Mouse (Mus musculus) kidney, embryonic 16.5 days (tissue): ENCODE measurements around the gene Dcaf6. TPM values are rescaled to one million over a fixed set of nuclear protein-coding genes. Genes with fewer than 3 reads are reported as not detected.
"Not testable (repeated sequence)": the region's sequence is repeated elsewhere in the genome, so short reads cannot be mapped to it uniquely, and the experiment has no call there.

Experiments
- ATAC-seq: fragments of 200-750 bp; cut with Nextera tagmentation; 2 replicates; pipeline ENCODE4 v1.8.0; 2017; ENCODE audit warnings: moderate TSS enrichment; ENCODE audit not compliant: low FRiP score, low TSS enrichment
- H3K27ac ChIP-seq: fragments of 300-500 bp; sonication (generic); 2 replicates; pipeline ENCODE4 v1.5.1; 2014; ENCODE audit warnings: low read length
- H3K27me3 ChIP-seq: fragments of 300-500 bp; sonication (generic); 2 replicates; pipeline ENCODE4 v1.6.1; 2014; ENCODE audit warnings: low read length, control low read depth, mixed read lengths; ENCODE audit not compliant: insufficient read depth
- H3K36me3 ChIP-seq: fragments of 300-500 bp; sonication (generic); 2 replicates; pipeline ENCODE4 v1.6.1; 2014; ENCODE audit warnings: low read length, control low read depth, mixed read lengths; ENCODE audit not compliant: insufficient read depth
- H3K4me1 ChIP-seq: fragments of 300-500 bp; sonication (generic); 2 replicates; pipeline ENCODE4 v1.6.1; 2014; ENCODE audit warnings: low read length, control low read depth, mixed read lengths; ENCODE audit not compliant: insufficient read depth
- H3K4me2 ChIP-seq: fragments of 300-500 bp; sonication (generic); replicated peaks from 2 replicates; pipeline ENCODE4 v1.6.1; 2014; ENCODE audit warnings: low read depth, low read length
- H3K4me3 ChIP-seq: fragments of 300-500 bp; sonication (generic); 2 replicates; pipeline ENCODE4 v1.5.1; 2014; ENCODE audit warnings: mild to moderate bottlenecking, low read length
- H3K9ac ChIP-seq: fragments of 300-500 bp; sonication (generic); replicated peaks from 2 replicates; pipeline ENCODE4 v1.6.1; 2014; ENCODE audit warnings: low read length
- H3K9me3 ChIP-seq: fragments of 300-500 bp; sonication (generic); 2 replicates; pipeline ENCODE4 v1.6.1; 2016; ENCODE audit warnings: low read length, control low read depth
- WGBS: fragments of 180-500 bp; shearing (Covaris S2); extraction: QIAGEN DNeasy Blood & Tissue Kit; methylation state at CpG from one replicate; pipeline ENCODE4 v1.1.7; 2014; 5-methylcytosine and 5-hydroxymethylcytosine counted together
- polyA plus RNA-seq: library from polyadenylated mRNA; unstranded; fragments of >200 nt; fragmentation: Nextera tagmentation; extraction: Ambion mirVana; gene quantifications from 2 replicates; pipeline ENCODE4 v1.2.1, GENCODE M21; 2015

Gene Dcaf6
- polyA plus RNA-seq, 1 experiment from 2014 or later: 21.1 TPM

- Histone ChIP-seq H3K36me3 (peaks cover 11% of the 10 kb centered on the region; the same call in 1 of the 2 replicates), H3K4me3 (no peak overlapping the region), H3K9ac (no peak overlapping the region), H3K4me2 (no peak overlapping the region), H3K27ac (no peak overlapping the region), H3K4me1 (no peaks in the 10 kb centered on the region), H3K9me3 (no peaks in the 10 kb centered on the region), H3K27me3 (no peaks in the 10 kb centered on the region)
- ATAC-seq: no peak
These were observed 129.4 kb downstream of the Dcaf6 start for GRCm38 (mm10) chr1:165330859-165331258.

GRCm38 (mm10) chr1:165328384-165329289 is 131.6 kb downstream of the Dcaf6 start:
- H3K36me3 ChIP-seq: peaks cover 15% of the 10 kb centered on the region; the same call in 1 of the 2 replicates
- not testable (repeated sequence) for H3K4me1 ChIP-seq, H3K27me3 ChIP-seq, H3K9ac ChIP-seq, H3K9me3 ChIP-seq, ATAC-seq, H3K4me3 ChIP-seq, H3K4me2 ChIP-seq, H3K27ac ChIP-seq
- 93% methylated on average over 17 of the region's 17 CpGs for WGBS

GRCm38 (mm10) chr1:165327831-165328230 is 132.4 kb downstream of the Dcaf6 start:
- no peak for ATAC-seq
- H3K27me3 ChIP-seq: no peaks in the 10 kb centered on the region
- H3K9ac ChIP-seq: no peak overlapping the region
- H3K36me3 ChIP-seq: peaks cover 15% of the 10 kb centered on the region; the same call in 1 of the 2 replicates
- no peaks in the 10 kb centered on the region for H3K9me3 ChIP-seq
- H3K27ac ChIP-seq: no peak overlapping the region
- WGBS: 88% methylated on average over 5 of the region's 5 CpGs
- H3K4me3 ChIP-seq: no peak overlapping the region
- no peaks in the 10 kb centered on the region for H3K4me1 ChIP-seq
- no peak overlapping the region for H3K4me2 ChIP-seq

GRCm38 (mm10) chr1:165327370-165327769 is 132.9 kb downstream of the Dcaf6 start:
- Histone ChIP-seq H3K4me1 (no peaks in the 10 kb centered on the region), H3K36me3 (peaks cover 17% of the 10 kb centered on the region), H3K4me2 (no peak overlapping the region), H3K27me3 (no peaks in the 10 kb centered on the region), H3K9ac (no peak overlapping the region), H3K9me3 (no peaks in the 10 kb centered on the region), H3K4me3 (no peak overlapping the region), H3K27ac (no peak overlapping the region)
- ATAC-seq: no peak
- 83% methylated on average over 2 of the region's 2 CpGs for WGBS

GRCm38 (mm10) chr1:165322934-165323333 is 137.3 kb downstream of the Dcaf6 start:
- no peak overlapping the region for H3K4me3 ChIP-seq
- ATAC-seq: no peak
- H3K4me2 ChIP-seq: no peak overlapping the region
- H3K4me1 ChIP-seq: peaks cover 6% of the 10 kb centered on the region; the same call in 1 of the 2 replicates
- 61% methylated on average over 7 of the region's 7 CpGs for WGBS
- no peak overlapping the region for H3K27ac ChIP-seq
- H3K36me3 ChIP-seq: peaks cover 16% of the 10 kb centered on the region; the same call in 1 of the 2 replicates
- H3K9me3 ChIP-seq: no peaks in the 10 kb centered on the region
- H3K27me3 ChIP-seq: no peaks in the 10 kb centered on the region
- H3K9ac ChIP-seq: no peak overlapping the region

GRCm38 (mm10) chr1:165321891-165322290 is 138.4 kb downstream of the Dcaf6 start:
- no peaks in the 10 kb centered on the region for H3K27me3 ChIP-seq
- WGBS: 84% methylated on average over 7 of the region's 7 CpGs
- no peak for ATAC-seq
- H3K9ac ChIP-seq: no peak overlapping the region
- H3K9me3 ChIP-seq: no peaks in the 10 kb centered on the region
- H3K36me3 ChIP-seq: peaks cover 16% of the 10 kb centered on the region; the same call in 1 of the 2 replicates
- no peak overlapping the region for H3K27ac ChIP-seq
- peaks cover 6% of the 10 kb centered on the region; the same call in 1 of the 2 replicates for H3K4me1 ChIP-seq
- H3K4me3 ChIP-seq: no peak overlapping the region
- H3K4me2 ChIP-seq: no peak overlapping the region

GRCm38 (mm10) chr1:165321393-165321861 is 138.8 kb downstream of the Dcaf6 start:
- H3K27ac ChIP-seq: no peak overlapping the region

GRCm38 (mm10) chr1:165320141-165320934 is 139.9 kb downstream of the Dcaf6 start:
- Histone ChIP-seq H3K27ac (no peak overlapping the region), H3K4me3 (no peak overlapping the region), H3K9ac (0 out of 2 replicates have a peak overlapping the region, but pooled peaks have one; percentile 32), H3K27me3 (no peaks in the 10 kb centered on the region), H3K4me2 (0 out of 2 replicates have a peak overlapping the region, but pooled peaks have one; percentile 14), H3K9me3 (no peaks in the 10 kb centered on the region), H3K36me3 (peaks cover 16% of the 10 kb centered on the region; the same call in 1 of the 2 replicates), H3K4me1 (peaks cover 6% of the 10 kb centered on the region; the same call in 1 of the 2 replicates)
- ATAC-seq: peak; percentile 78
- WGBS: 27% methylated on average over 10 of the region's 10 CpGs

More at GRCm38 (mm10) chr1:165321393-165321861, 138.8 kb downstream of the Dcaf6 start:
- no peak overlapping the region for H3K9ac ChIP-seq
- 78% methylated on average over 13 of the region's 13 CpGs for WGBS
- 0 out of 2 replicates have a peak, but pooled peaks have one; percentile 18 for ATAC-seq
- H3K4me2 ChIP-seq: no peak overlapping the region
- peaks cover 6% of the 10 kb centered on the region; the same call in 1 of the 2 replicates for H3K4me1 ChIP-seq
- H3K36me3 ChIP-seq: peaks cover 16% of the 10 kb centered on the region; the same call in 1 of the 2 replicates
- H3K4me3 ChIP-seq: no peak overlapping the region
- H3K9me3 ChIP-seq: no peaks in the 10 kb centered on the region
- H3K27me3 ChIP-seq: no peaks in the 10 kb centered on the region

GRCm38 (mm10) chr1:165316361-165316760 is 143.9 kb downstream of the Dcaf6 start:
- Histone ChIP-seq H3K27ac (no peak overlapping the region), H3K9ac (no peak overlapping the region), H3K27me3 (no peaks in the 10 kb centered on the region), H3K4me1 (peaks cover 6% of the 10 kb centered on the region; the same call in 1 of the 2 replicates), H3K36me3 (peaks cover 10% of the 10 kb centered on the region; the same call in 1 of the 2 replicates), H3K4me3 (no peak overlapping the region), H3K4me2 (no peak overlapping the region), H3K9me3 (no peaks in the 10 kb centered on the region)
- no peak for ATAC-seq
- 49% methylated on average over 11 of the region's 11 CpGs for WGBS
